Mouse (Mus musculus) heart, adult 9 months (tissue): ENCODE results near the gene Bhlha15.

ENCODE experiments used
- DNase-seq, 2 experiments: peaks; one replicate each; pipeline ENCODE4 v3.0.0; 2022; ENCODE audit warnings: low spot score in 2 of 2

The Bhlha15 gene

GRCm38 (mm10) chr5:144189327-144189726 is 759 bp upstream of the Bhlha15 start:
- DNase-seq: no peak

- no peak for DNase-seq
These were observed 940 bp downstream of the Bhlha15 start for GRCm38 (mm10) chr5:144191026-144191425.

DNA sequence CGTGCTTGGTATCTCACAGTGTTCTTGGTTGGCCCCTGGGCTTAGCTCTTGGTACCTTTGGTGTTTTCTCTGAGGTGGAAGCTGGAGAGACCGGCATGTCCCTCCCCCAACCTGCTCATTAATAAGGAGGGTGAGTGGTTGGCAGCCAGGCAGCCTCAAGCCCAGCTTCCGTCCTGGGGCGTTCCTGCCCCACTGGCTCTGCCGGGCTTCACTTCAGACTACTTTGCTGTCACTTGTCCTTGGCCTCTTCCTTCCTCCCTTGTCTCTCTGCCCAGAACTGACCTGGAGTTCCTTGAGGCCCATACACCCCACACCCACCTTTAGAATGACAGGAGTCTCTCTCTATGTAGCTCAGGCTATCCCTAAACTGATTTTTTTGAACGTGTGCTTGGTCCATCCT is 2.6 kb downstream of the Bhlha15 start:
- no peak for DNase-seq

DNA sequence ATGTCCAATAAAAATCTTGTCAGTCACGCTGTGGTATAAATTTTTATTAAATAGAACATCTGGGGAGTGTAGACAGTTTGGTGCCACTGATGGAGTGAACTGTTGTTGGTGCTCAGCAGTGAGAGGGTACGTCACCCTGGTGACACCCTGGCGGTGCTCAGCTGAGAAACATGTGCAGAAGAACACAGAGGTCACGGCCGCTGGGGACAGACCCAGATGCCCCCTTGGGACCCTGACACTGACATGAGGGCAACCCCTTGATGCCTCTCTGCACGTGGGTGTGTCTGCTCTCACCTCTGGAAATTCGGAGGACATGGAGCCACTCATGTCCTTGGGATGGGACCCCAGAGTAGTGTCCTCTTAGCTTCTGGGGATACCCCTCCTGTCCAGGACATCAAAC is 4.3 kb downstream of the Bhlha15 start:
- DNase-seq: no peak

- DNase-seq: no peak
These were observed 5.5 kb downstream of the Bhlha15 start for GRCm38 (mm10) chr5:144195567-144195966.

DNA sequence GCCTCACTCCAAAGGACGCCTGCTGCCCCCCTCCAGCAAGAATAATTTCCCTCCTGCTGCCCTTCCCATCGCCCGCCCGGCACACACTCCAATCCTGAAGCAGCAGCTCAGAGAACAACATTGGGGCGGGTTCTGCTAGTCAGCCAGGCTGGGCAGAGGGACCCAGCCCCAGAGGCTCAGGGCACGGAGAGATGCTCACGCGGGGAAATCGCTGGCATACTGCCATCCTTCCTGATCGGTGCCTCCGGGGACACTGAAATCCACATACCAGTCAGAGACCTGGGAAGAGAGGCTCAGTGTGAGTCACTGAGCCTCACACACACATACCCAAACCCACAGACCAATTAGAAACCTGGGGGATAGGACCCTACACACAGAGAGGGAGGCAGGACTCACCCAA is 10.5 kb downstream of the Bhlha15 start:
- DNase-seq: no peak

GRCm38 (mm10) chr5:144202430-144202829 is 12.3 kb downstream of the Bhlha15 start:
- no peak for DNase-seq

- DNase-seq: no peak
These were observed 13.4 kb downstream of the Bhlha15 start for GRCm38 (mm10) chr5:144203398-144203959.

DNA sequence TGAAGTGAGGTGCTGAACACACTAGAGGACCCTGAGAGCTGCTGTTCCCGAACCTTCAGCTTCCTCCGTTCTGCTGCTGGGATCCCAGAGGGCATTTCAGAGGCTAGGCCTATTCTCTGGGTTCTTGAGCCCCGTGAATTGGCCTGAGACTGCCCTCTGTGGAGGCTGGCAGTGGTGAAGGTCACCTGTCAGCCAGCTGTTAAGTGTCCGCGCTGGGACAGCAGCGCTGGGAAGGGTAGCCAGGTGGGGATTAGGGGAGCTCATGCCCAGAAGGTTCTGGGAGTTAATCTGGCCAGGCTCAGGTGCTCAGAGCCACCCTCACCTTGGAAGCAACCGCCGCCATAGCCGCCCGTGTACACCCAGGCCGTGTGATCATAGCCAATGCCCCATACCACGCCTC is 14.2 kb downstream of the Bhlha15 start:
- no peak for DNase-seq

DNA sequence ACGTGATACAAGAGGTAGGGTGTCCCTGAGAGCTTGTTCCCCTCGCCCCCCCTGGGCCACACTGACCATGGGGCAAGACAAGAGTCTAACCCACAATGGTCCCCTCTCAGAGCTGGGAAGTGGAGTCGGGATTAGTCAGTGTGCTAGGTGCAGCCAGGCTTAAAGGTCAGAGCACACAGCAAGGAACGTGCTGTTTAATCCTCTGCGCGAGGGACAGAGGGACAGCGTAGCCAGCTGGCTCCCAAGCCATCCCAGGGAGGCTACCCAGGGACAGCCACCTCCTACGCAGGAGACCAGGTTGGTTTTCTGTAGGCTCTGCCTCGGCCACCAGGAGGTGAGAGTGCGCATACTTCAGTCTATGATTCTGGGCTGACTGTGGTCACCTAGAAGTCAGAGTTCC is 14.8 kb downstream of the Bhlha15 start:
- no peak for DNase-seq

DNA sequence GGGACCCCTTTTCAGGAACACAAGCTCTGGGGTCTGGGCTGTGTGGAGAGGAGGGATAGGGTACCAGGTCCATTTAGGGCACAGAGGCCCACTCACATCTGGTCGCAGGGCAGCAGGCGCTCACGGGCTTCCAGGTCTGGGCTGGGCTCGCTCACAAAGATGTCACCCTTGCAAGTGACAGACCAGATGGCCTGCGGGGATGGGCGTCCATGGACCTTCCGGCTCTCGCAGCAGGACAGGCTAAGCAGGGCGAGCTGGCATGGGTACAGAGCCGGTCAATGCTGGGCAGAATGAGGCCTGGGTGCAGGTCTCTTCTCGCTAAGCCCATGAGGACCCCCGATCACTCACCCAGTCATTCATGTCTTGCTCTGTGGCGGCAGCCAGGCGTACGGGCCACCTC is 16.0 kb downstream of the Bhlha15 start:
- no peak for DNase-seq

DNA sequence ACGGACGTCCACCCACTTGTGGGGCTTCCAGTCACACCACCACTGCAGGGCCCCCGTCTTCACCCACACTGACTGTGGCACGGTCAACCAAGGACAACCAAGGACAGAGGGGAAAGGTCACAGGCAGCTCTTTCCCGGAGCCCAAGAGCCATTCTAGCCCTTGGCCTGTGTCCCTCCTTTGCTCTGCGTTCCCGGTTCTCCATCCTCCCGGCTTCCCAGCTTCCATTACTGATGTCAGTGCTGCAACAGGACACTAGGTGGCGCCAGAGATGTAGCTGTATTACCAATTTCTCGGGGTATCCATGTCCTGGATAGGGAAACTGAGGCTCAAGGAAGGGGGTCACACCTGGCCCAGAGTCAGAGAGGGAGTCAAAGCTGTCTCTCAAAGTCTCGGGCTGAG is 17.4 kb downstream of the Bhlha15 start:
- peak; percentile 29 to 38 for DNase-seq

- peak in 1 of 2 experiments; percentile 13 for DNase-seq
These were observed 24.4 kb downstream of the Bhlha15 start for GRCm38 (mm10) chr5:144214453-144214852.

DNA sequence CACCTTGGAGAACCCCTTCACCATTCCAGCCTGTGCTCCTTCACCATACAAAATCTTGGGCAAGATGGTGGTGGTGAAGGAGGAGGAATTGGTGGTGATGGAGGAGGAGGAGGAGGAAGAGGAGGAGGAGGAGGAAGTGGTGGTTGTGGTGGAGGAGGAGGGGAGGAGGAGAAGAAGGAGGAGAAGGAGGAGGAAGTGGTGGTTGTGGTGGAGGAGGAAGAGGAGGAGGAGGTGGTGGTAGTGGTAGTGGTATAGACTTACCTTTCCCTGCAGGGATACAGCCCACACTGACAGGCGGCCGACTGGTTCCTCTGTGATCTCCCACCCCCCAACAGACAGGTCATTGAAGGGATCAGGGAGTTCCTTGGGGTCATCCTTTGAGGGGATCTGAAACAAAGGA is 25.9 kb downstream of the Bhlha15 start:
- no peak for DNase-seq

DNA sequence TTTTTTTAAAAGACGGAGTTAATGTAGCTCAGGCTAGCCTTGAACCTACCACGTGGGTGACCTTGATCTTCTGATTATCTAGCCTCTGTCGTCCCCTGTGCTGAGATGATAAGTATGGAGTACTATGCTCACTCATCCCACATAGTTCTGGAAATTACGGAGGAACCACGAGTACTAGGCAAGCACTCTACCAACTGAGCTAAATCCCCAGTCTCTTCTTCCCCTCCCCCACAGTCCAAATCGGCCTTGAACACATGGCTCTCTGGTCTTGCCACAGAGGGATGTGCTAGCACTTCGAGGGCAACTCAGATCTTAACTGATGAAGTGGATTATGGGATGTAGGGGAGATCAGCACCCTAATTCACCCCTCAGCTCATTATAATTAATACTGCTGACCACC is 28.0 kb downstream of the Bhlha15 start:
- DNase-seq: no peak

- DNase-seq: peak; percentile 12 to 25
These were observed 29.2 kb downstream of the Bhlha15 start for GRCm38 (mm10) chr5:144219306-144219705.

DNA sequence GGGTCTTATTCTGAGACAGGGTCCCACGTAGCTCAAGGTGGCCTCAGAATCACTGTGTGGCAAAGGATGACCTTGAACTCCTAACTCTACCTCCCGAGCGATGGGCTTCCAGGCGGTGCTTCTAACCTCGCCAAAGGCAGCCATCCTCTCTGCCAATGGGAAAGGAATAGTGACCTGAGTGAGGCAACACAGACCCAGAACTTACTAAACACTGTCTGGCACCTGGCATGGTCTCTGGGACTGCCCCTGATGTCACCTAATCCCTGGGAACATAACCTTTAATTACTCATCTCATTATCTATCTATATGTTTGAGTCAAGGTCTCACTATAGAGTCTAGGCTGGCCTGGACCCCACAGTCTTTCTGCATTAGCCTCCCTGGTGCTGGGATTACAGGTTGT is 29.9 kb downstream of the Bhlha15 start:
- no peak for DNase-seq

DNA sequence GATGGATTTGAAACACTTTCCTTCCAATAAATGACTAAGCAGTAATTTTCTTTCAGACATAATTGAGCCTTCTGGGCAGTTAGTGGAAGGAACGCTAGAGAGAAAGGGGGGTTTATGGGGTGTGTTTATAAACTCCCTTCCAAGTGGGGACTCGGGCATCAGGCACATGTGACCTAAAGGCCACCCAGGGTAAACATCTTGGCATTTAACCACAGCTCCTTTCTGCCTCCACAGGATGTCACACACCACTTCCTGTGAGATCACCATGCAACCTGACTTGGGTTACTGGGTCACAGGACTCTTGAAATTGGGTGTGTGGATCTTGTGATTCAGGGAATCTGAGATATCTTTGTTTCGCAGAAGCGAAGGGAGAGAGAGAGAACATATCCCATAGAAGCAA is 31.2 kb downstream of the Bhlha15 start:
- peak; percentile 26 to 50 for DNase-seq

DNA sequence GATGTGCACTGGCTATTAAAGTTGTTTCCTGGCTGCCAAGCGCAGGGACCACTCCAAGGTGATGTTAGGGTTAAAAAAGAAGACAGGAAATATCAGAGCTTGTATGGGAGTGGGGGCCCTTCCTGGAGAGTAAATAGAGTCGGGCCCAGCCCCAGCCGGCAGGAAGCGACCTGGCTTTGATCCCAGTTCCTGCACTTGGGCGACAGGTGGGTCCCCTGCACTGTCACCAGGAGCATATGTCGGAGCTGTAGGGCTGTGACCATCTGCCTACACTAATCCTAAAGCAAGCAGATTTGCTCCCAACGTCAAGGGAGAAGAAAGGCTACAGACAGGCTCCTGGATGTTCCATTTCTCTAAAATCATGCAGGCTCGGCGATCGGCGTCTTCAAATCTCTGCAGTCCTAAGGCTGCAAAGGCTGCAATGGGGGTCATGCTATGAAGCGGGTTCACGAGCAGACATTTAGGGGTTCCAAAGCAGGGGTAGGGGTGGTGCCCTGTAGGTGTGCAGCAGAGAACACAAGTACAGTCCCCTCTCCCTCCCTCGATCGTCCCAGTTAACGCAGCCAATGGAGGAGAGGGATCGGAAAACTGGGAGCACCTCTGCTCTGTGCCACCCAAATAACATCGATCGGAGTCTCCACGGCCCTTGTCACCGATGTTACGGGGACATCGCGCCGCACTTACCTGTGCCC is 32.9 kb downstream of the Bhlha15 start:
- peak; percentile 63 to 69 for DNase-seq

DNA sequence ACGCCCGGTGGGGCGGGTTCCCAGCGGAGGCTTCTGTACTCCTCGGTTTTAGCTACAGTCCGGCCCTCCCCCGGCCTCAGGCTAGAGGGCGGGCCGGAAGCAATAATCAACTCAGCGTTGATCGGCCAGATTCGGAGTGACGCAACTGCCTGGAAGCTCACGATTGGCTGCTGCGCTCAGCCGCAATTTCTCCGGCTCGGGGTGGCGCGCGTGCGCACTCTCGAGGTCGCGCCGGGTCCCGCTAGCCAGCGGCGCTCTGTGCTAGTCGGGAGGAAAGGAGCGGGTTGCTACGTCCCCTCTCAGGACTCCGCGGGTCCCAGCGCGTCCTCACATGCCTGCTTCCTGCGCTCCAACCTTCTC is 33.4 kb downstream of the Bhlha15 start, which contains the start of gene Tecpr1:
Tecpr1 (minus strand) TSS at position 113 of the 360 bp plus-strand sequence.
- peak; percentile 95 to 97 for DNase-seq

GRCm38 (mm10) chr5:144223899-144224816 is 34.1 kb downstream of the Bhlha15 start:
- no peak for DNase-seq

- DNase-seq: no peak
These were observed 36.1 kb downstream of the Bhlha15 start for GRCm38 (mm10) chr5:144226220-144226619.

GRCm38 (mm10) chr5:144230216-144230615 is 40.1 kb downstream of the Bhlha15 start:
- no peak for DNase-seq
